Mouse (Mus musculus): ENCODE measurements around the gene Gm5244.

The Gm5244 gene

GRCm38 (mm10) chr19:12846382-12846781, at the start of gene Gm5244:
TSS of gene Gm5244 (plus strand) at chr19:12846682.
- no peak for DNase-seq

DNA sequence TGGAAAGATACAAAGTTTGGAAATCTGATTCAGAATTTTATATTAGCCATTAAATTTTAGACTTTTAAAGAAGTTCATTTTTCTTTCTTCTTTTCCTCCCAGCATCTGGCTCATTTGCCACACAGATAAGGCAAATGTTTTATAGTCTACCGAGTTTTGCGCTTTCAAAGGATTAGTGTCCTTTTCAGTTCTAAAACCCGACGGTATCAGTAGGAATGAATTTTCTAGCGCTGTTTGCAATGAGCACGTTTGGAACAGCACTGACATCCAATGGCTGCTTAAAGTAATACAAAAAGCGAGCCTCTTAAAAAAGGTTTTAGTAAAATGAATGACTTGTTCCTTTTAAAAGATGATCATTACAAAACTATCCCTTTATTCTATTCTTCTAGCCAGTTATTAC, 49.4 kb upstream of the Gm5244 start:
- DNase-seq = peak; percentile 46

- no peak for DNase-seq
Observed at GRCm38 (mm10) chr19:12798404-12798803, 48.1 kb upstream of the Gm5244 start.

GRCm38 (mm10) chr19:12799081-12799480, 47.4 kb upstream of the Gm5244 start:
- DNase-seq = no peak

GRCm38 (mm10) chr19:12800621-12801020, 45.9 kb upstream of the Gm5244 start:
- DNase-seq = no peak

- no peak for DNase-seq
Observed at GRCm38 (mm10) chr19:12801046-12801445, 45.4 kb upstream of the Gm5244 start.

DNA sequence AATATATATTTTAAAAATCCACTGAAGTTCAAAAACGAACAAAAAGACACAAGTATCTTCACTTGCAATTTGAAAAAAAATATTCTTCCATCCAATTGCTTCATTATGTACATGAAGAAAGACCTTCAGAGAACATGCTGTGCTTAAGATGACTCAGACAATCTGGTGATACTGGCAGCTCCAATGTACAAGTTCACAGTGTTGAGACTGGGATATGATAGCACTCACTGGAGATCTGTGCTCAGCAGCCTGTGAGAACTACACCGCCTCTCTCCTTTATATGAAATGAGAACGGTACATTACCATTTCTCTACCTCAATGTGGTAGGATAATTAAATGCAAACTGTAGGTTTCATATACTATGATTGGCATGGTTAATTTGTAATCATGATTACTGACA, 43.7 kb upstream of the Gm5244 start:
- no peak for DNase-seq

GRCm38 (mm10) chr19:12804237-12804636, 42.2 kb upstream of the Gm5244 start:
- no peak for DNase-seq

DNA sequence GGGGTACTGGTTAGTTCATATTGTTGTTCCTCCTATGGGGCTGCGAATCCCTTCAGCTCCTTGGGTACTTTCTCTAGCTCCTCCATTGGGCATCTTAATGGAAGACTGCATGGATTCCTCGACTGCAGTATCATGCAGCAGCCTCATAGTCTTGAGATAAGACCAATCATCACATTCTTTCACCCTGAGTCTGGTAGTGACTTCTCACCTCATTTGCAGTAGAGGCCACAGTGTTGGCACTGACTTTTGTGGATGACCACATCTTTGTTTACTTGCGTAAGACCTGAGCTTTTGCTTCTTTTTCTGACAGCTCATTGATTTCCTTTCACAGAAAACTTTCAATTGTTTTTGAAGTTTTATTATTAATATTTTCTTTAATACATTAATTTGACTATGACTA, 40.8 kb upstream of the Gm5244 start:
- no peak for DNase-seq

DNA sequence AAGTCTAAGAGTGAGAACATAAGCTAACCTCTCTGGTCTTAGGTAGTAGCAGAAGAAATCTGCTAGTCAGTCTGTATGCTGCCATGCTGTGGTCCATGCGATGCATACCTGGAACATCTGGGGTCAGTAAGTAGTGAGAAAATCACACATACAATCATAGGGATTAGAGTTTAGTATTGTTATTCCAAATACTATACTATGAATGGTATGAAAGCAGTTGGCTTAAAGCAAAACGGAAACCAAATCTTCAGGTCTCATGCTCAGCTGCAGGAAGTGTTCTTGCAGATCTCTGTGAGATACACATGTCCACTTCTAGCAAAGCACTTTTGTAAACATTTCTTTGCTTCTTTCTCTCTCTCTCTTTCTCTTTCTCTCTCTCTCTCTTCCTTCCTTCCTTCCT, 40.3 kb upstream of the Gm5244 start:
- DNase-seq = no peak

DNA sequence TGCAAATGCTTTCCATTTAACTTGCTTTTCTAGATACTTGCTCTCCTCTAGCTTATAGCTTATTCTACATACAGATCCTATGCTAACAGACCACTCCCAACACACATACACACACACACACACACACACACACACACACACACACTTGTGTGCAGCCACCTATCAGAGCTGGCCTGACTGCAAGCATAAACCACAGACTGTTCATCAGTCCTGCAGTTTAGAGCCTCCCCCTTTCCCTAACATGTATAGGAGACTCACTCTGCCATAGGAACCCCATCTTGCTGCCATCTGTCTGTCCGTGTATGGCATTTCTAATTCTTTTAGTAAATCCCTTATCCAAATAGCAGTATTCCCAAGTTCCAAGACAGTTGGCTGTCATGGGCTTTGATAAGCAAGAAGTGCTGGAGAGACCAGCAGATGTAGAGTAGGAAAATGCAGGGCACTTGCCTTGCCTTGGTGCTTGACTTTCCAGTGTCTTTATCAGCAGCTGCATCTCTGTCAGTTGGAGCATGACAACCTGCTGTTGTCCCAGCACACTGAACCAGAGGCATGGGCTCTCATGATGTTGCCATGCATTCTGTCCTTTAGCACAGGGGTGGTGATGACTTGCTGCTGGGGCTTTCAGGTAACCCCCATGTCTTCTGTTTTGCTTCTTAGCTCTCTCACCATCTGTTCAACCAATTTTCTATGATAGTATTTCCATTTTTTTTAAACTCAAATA, 33.7 kb upstream of the Gm5244 start:
- DNase-seq = no peak

DNA sequence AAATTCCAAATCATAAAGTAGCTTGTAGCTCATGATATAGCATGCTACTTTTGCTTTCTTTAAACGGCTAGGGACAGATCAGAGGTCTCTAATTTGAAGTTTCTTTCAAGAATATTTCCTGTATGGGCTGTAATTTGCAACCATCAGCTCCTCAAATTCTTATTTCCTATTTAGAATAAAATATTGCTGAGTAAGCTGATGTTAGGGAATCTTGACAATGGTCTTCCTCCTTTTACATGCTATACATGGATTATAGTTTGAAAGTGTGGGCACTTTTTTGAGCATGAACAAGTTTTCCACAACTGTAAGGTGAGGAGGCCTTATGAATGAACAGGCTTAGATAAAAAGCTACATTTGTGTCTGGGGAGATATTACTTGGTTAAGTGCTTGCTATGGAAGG, 32.6 kb upstream of the Gm5244 start:
- no peak for DNase-seq

DNA sequence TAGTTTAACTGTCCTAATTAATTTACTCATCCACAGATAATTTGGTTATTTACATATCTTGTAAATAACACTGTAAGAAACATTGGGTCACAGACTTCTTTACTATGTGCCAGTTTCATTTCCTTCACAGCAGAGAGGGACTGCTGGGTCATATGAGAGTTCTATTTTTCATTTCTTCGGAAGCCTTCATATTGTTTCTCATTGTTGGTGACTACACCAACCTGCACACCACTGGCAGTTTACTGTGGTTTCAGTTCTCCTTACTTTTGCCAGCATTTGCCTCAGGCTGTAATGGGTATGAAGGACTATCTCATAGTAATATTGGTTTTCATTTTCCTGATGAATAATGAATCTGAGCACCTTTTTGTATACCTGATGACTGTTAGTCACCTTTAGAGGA, 28.0 kb upstream of the Gm5244 start:
- no peak for DNase-seq

- DNase-seq = peak; percentile 50
Observed at GRCm38 (mm10) chr19:12820383-12820782, 26.1 kb upstream of the Gm5244 start.

DNA sequence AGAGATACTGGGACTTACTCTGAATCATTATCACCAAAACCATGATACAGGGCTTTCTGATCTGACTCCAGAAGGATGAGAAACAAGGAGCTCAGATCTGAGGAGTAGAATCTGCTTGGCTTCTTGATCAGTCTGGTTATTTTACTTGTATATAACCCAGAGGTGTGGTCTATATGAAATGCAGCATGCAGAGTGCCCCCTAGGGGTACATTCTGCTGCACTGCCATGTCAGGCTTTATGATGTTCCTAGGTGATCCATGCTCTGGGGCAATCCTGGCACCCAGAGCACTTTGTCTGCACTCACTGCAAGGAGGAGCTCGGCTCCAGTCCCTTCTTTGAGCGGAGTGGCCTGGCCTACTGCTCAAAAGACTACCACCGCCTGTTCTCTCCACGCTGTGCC, 21.9 kb upstream of the Gm5244 start:
- peak; percentile 2 for DNase-seq

GRCm38 (mm10) chr19:12830823-12831430, 15.6 kb upstream of the Gm5244 start:
- DNase-seq = no peak

DNA sequence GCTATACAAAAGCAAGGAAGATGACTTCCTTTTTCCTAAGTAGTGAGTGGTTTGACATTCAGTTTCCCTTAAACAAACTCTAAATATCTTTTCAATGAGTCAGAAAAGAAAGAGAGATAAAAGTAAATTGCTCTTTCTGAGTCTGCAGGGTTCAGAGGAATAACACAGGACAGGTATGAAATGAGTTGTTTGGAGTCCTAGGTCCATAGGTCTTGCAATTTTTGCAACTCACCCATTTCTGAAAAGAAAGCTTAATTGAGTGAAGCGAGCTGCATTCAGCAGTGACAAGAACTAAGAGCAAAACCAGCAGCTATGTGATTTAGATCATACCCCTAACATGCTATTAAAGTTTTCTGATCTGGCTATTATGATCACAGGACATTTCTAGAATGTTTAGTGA, 14.9 kb upstream of the Gm5244 start:
- no peak for DNase-seq

- DNase-seq = no peak
Observed at GRCm38 (mm10) chr19:12833625-12834024, 12.9 kb upstream of the Gm5244 start.

- DNase-seq = no peak
Observed at GRCm38 (mm10) chr19:12838507-12838906, 8.0 kb upstream of the Gm5244 start.

- no peak for DNase-seq
Observed at GRCm38 (mm10) chr19:12856983-12857382, 10.5 kb downstream of the Gm5244 start, which contains the start of gene Olfr1444. TSS of gene Olfr1444 (plus strand) at chr19:12857283.

DNA sequence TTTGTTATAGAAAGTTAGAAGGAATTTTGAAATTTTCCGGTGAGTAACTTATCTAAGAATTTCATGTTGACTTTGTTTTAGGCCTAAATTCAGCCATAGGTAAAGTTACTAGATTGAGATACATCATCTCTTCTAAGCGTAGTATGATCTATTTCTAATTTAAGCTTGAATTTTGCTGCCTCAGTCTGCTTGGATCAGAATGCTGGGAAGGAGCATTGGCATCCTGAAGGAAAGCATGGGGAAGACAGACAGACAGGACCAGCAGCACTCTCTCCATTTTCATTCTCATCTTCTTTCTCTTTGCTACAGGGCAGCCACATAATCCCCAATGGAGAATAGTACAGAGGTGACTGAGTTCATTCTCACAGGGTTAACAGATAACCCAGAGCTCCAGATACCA, 37.1 kb downstream of the Gm5244 start, which contains the start of gene Olfr1445:
TSS of gene Olfr1445 (plus strand) at position 301 of the 400 bp plus-strand sequence.
- DNase-seq = no peak

DNA sequence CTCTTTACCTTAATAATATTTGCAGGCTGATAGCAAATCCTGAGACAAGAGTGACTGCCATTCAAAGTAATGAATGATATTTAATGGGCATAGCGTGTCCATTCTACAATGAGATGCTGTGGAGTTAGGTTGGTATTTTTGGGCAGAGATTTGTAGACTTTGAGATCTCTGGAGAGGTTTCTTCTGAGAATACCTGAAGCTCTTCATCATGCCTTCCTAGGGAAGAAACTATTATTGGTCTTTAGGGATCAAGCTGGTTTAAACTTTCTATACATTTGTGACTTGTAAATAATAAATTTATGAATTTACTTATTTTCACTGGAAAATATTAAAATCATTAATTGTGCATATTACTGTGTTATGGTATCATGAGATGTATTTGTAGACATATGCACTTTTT, 46.9 kb downstream of the Gm5244 start, which contains the start of gene Olfr1446:
TSS of gene Olfr1446 (minus strand) at position 101 of the 400 bp plus-strand sequence.
- DNase-seq = no peak
